Mouse (Mus musculus): Measurements from ENCODE around the gene Tmeff2.

- TF ChIP-seq TAL1 (IDR thresholded peaks at IDR 0.05; ENCODE audit: low read length) (no peak), GATA1 (IDR thresholded peaks at IDR 0.05; ENCODE audit: low read length) (no peak)
These were observed 239.2 kb downstream of the Tmeff2 start for GRCm38 (mm10) chr1:51139605-51140004.

All from erythroblast, embryonic 14.5 days (primary cell).